Mouse (Mus musculus) limb, embryonic 15.5 days (tissue): ENCODE measurements at regions not wholly inside any gene's neighbourhood (a gene's known extent, or its start where the extent isn't known, plus 50 kb on each side); places are given as distances from the start of the nearest gene placed in this dataset.

Experiments used
- ATAC-seq: fragments of 200-750 bp; cut with Nextera tagmentation; 2 replicates; pipeline ENCODE4 v1.8.0; 2017; ENCODE audit warnings: low read depth, moderate TSS enrichment; ENCODE audit not compliant: insufficient number of reproducible peaks, low FRiP score, low TSS enrichment
- H3K27ac ChIP-seq: fragments of 300-500 bp; sonication (generic); 2 replicates; pipeline ENCODE4 v1.5.1; 2015; ENCODE audit warnings: moderate library complexity, mild to moderate bottlenecking, inconsistent platforms
- H3K27me3 ChIP-seq: fragments of 300-500 bp; sonication (generic); 2 replicates; pipeline ENCODE4 v1.6.1; 2015; ENCODE audit warnings: inconsistent platforms
- H3K36me3 ChIP-seq: fragments of 300-500 bp; sonication (generic); 2 replicates; pipeline ENCODE4 v1.6.1; 2015; ENCODE audit warnings: inconsistent platforms
- H3K4me1 ChIP-seq: fragments of 300-500 bp; sonication (generic); 2 replicates; pipeline ENCODE4 v1.6.1; 2015; ENCODE audit warnings: inconsistent platforms
- H3K4me2 ChIP-seq: fragments of 300-500 bp; sonication (generic); 2 replicates; pipeline ENCODE4 v1.6.1; 2015; ENCODE audit warnings: mild to moderate bottlenecking, inconsistent platforms
- H3K4me3 ChIP-seq: fragments of 300-500 bp; sonication (generic); 2 replicates; pipeline ENCODE4 v1.5.1; 2015; ENCODE audit warnings: mild to moderate bottlenecking, inconsistent platforms
- H3K9ac ChIP-seq: fragments of 300-500 bp; sonication (generic); 2 replicates; pipeline ENCODE4 v1.6.1; 2015; ENCODE audit warnings: inconsistent platforms
- H3K9me3 ChIP-seq: fragments of 300-500 bp; sonication (generic); 2 replicates; pipeline ENCODE4 v1.6.1; 2016; ENCODE audit warnings: inconsistent platforms
- WGBS: fragments of 180-500 bp; shearing (Covaris S2); methylation state at CpG from one replicate; pipeline ENCODE4 v1.1.7; 2015; 5-methylcytosine and 5-hydroxymethylcytosine counted together

DNA sequence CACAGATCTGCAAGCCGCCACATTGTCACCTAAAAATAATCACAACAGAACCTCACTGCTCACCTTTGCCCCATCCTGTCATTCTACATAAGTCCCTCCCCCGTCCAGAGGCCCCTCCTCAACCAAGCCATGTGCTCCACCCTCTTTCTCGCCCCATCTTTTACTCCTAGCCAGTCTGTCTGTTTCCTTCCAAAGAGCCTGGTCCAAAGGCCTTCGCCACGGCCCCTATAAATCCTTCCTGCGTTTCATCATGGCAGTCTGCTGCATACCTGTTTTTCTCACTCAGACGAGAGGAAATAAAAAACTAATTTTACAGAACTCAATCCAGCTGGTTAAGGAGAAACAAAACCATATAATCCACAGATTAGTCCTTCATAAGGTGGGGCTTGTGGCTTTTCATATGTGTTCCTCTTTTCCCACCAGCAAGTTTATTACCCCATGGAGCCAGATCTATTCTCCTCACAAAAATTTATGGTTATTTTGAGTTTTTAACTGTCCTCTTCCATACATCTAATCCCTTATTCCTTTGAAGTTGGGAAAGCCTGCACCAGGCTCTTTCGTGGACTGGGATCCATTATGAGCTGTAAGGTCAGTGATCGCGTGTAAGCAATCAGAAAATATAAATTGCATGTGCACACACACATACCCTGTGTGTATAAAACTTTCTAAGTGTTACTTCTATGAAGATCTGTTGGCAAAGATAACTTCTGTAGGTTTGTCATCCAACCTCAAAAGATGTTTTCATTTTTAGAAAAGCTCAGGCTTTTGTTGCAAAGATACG lies 236.9 kb upstream of the Rsrc1 start:
- Histone ChIP-seq H3K27me3 (peaks cover 46% of the 10 kb centered on the region), H3K9me3 (no peaks in the 10 kb centered on the region), H3K4me3 (no peak overlapping the region), H3K9ac (no peak overlapping the region), H3K27ac (no peak overlapping the region), H3K4me2 (no peak overlapping the region), H3K36me3 (no peaks in the 10 kb centered on the region), H3K4me1 (peaks cover 22% of the 10 kb centered on the region; the same call in 1 of the 2 replicates)
- 38% methylated on average over 11 of the region's 11 CpGs for WGBS
- peak; percentile 63; the same call in 1 of the 2 replicates for ATAC-seq

GRCm38 (mm10) chr3:66746373-66747072 lies 234.7 kb upstream of the Rsrc1 start:
- peaks cover 11% of the 10 kb centered on the region; the same call in 1 of the 2 replicates for H3K4me1 ChIP-seq
- no peak for ATAC-seq
- 44% methylated on average over 19 of the region's 19 CpGs for WGBS
- H3K27me3 ChIP-seq: peaks cover 37% of the 10 kb centered on the region
- no peak overlapping the region for H3K4me3 ChIP-seq
- no peaks in the 10 kb centered on the region for H3K9me3 ChIP-seq
- H3K9ac ChIP-seq: no peak overlapping the region
- no peak overlapping the region for H3K27ac ChIP-seq
- H3K36me3 ChIP-seq: no peaks in the 10 kb centered on the region
- peak overlapping the region; percentile 19; the same call in 1 of the 2 replicates for H3K4me2 ChIP-seq

- Histone ChIP-seq H3K27ac (no peak overlapping the region), H3K4me3 (no peak overlapping the region), H3K9ac (no peak overlapping the region), H3K4me1 (peaks cover 11% of the 10 kb centered on the region; the same call in 1 of the 2 replicates), H3K36me3 (no peaks in the 10 kb centered on the region), H3K4me2 (peak overlapping the region; percentile 19; the same call in 1 of the 2 replicates), H3K27me3 (peaks cover 34% of the 10 kb centered on the region), H3K9me3 (no peaks in the 10 kb centered on the region)
- WGBS: 31% methylated on average over 20 of the region's 20 CpGs
- ATAC-seq: no peak
These were observed 234.0 kb upstream of the Rsrc1 start for GRCm38 (mm10) chr3:66747073-66747710.

DNA sequence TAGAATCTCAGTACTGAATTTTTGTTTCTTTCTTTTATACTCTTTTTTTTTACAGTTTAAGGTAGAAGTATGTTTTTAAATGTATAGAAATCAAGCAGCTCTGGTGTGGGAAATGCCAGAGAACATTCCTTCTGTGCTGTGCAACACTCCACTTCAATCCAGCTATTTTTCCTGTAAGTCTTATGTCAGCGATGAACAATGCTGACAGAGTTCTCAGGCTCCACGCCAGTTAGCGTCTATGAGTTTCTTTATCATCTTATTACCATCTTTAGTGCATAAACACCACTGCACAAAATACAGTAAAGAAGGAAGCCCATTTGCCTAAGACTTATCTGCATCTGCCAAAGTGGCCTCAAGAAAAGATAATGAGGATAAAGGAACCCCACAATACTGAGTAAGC lies 223.0 kb upstream of the Rsrc1 start:
- ATAC-seq: no peak
- WGBS: 68% methylated on average over 3 of the region's 3 CpGs
- no peak overlapping the region for H3K9ac ChIP-seq

DNA sequence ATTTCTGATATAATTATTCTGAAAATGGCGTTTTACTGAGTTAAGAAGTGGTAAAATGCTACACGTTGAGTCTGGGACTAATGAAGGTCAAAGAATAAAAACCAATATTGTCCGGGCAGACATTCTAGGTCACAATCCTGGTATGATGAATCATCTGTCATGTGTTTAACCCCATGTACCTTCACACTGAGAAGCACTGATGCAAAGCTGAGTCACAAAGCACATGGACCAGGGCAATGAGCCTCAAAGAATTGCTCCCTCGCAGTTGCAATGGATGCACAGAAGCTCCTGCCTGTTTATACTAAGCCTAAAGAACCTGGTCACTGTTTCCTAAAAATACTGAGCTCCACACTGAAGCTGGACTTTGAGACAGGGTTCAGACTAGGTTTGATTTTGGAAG lies 221.3 kb upstream of the Rsrc1 start:
- WGBS: 83% methylated on average over 4 of the region's 4 CpGs
- Histone ChIP-seq H3K27ac (no peak overlapping the region), H3K4me3 (no peak overlapping the region), H3K4me2 (no peak overlapping the region), H3K36me3 (no peaks in the 10 kb centered on the region), H3K9ac (no peak overlapping the region), H3K27me3 (no peaks in the 10 kb centered on the region), H3K4me1 (no peaks in the 10 kb centered on the region), H3K9me3 (no peaks in the 10 kb centered on the region)
- ATAC-seq: no peak

More for the DNA sequence above, 223.0 kb upstream of the Rsrc1 start:
- Histone ChIP-seq H3K27ac (no peak overlapping the region), H3K36me3 (no peaks in the 10 kb centered on the region), H3K9me3 (no peaks in the 10 kb centered on the region), H3K27me3 (no peaks in the 10 kb centered on the region), H3K4me2 (no peak overlapping the region), H3K4me1 (no peaks in the 10 kb centered on the region), H3K4me3 (no peak overlapping the region)

DNA sequence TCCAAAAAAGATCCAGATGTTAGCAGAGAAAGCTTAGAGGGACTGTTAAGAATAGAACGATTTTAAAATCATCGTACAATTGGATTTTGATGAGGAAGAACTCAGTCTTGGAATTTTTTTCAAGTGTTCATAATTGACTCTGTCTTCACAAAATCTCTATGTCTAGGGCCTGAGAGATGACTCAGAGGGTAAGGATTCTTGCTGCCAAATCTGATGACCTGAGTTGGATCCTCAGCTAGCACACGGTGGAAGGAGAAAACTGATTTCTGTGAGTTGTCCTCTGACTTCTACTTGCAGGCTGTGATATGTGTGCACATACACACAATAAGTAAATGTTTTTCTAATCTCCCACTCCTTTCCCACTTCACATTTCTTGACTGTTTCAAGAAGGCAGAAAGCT lies 218.7 kb upstream of the Rsrc1 start:
- no peaks in the 10 kb centered on the region for H3K9me3 ChIP-seq
- H3K4me2 ChIP-seq: no peak overlapping the region
- ATAC-seq: no peak
- 75% methylated on average over 3 of the region's 3 CpGs for WGBS
- H3K27ac ChIP-seq: no peak overlapping the region
- no peaks in the 10 kb centered on the region for H3K4me1 ChIP-seq
- no peak overlapping the region for H3K4me3 ChIP-seq
- no peak overlapping the region for H3K9ac ChIP-seq
- no peaks in the 10 kb centered on the region for H3K27me3 ChIP-seq
- H3K36me3 ChIP-seq: no peaks in the 10 kb centered on the region

GRCm38 (mm10) chr3:66797351-66798010 lies 183.7 kb upstream of the Rsrc1 start:
- Histone ChIP-seq H3K9ac (no peak overlapping the region), H3K4me2 (no peak overlapping the region), H3K4me1 (0 out of 2 replicates have a peak, but pooled peaks cover 3% of the 10 kb centered on the region), H3K27ac (no peak overlapping the region), H3K27me3 (peaks cover 14% of the 10 kb centered on the region), H3K4me3 (no peak overlapping the region), H3K36me3 (no peaks in the 10 kb centered on the region), H3K9me3 (no peaks in the 10 kb centered on the region)
- no peak for ATAC-seq
- 53% methylated on average over 12 of the region's 12 CpGs for WGBS

GRCm38 (mm10) chr3:66798292-66798691 lies 182.9 kb upstream of the Rsrc1 start:
- no peak overlapping the region for H3K27ac ChIP-seq
- no peak overlapping the region for H3K4me3 ChIP-seq
- H3K4me2 ChIP-seq: no peak overlapping the region
- ATAC-seq: no peak
- H3K36me3 ChIP-seq: no peaks in the 10 kb centered on the region
- 0 out of 2 replicates have a peak, but pooled peaks cover 3% of the 10 kb centered on the region for H3K4me1 ChIP-seq
- H3K27me3 ChIP-seq: peaks cover 14% of the 10 kb centered on the region
- no peaks in the 10 kb centered on the region for H3K9me3 ChIP-seq
- H3K9ac ChIP-seq: no peak overlapping the region
- 32% methylated on average over 5 of the region's 5 CpGs for WGBS

- H3K27ac ChIP-seq: no peak overlapping the region
- H3K9ac ChIP-seq: no peak overlapping the region
- H3K4me3 ChIP-seq: no peak overlapping the region
- no peaks in the 10 kb centered on the region for H3K9me3 ChIP-seq
- WGBS: 87% methylated on average over 5 of the region's 5 CpGs
- no peak for ATAC-seq
- no peak overlapping the region for H3K4me2 ChIP-seq
- H3K27me3 ChIP-seq: peaks cover 7% of the 10 kb centered on the region
- H3K36me3 ChIP-seq: no peaks in the 10 kb centered on the region
- H3K4me1 ChIP-seq: 0 out of 2 replicates have a peak, but pooled peaks cover 3% of the 10 kb centered on the region
These were observed 178.7 kb upstream of the Rsrc1 start for GRCm38 (mm10) chr3:66802538-66802937.

DNA sequence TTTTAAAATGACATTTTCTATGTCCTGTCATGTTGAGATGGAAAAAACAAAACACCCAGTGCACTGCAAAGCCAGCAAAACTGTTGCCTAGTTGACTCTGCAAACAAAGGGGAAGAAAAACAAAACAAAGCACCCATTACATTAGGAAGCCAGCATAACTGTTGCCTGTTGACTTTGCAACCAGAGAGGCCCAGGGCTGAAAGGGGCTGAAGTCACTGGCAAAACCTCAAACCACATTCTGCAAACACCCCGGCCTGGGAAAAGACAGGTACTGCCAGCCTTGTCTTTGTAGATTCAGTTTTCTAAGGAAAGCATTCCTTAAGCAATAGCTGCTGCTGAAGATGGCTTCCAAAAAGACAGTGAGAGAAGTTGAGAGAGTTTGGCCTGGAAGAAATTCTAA lies 175.0 kb upstream of the Rsrc1 start:
- H3K4me3 ChIP-seq: no peak overlapping the region
- H3K4me1 ChIP-seq: no peaks in the 10 kb centered on the region
- H3K36me3 ChIP-seq: no peaks in the 10 kb centered on the region
- 48% methylated on average over 1 of the region's 1 CpGs for WGBS
- no peak for ATAC-seq
- H3K9ac ChIP-seq: no peak overlapping the region
- no peaks in the 10 kb centered on the region for H3K9me3 ChIP-seq
- H3K27me3 ChIP-seq: peaks cover 5% of the 10 kb centered on the region; the same call in 1 of the 2 replicates
- no peak overlapping the region for H3K27ac ChIP-seq
- no peak overlapping the region for H3K4me2 ChIP-seq

DNA sequence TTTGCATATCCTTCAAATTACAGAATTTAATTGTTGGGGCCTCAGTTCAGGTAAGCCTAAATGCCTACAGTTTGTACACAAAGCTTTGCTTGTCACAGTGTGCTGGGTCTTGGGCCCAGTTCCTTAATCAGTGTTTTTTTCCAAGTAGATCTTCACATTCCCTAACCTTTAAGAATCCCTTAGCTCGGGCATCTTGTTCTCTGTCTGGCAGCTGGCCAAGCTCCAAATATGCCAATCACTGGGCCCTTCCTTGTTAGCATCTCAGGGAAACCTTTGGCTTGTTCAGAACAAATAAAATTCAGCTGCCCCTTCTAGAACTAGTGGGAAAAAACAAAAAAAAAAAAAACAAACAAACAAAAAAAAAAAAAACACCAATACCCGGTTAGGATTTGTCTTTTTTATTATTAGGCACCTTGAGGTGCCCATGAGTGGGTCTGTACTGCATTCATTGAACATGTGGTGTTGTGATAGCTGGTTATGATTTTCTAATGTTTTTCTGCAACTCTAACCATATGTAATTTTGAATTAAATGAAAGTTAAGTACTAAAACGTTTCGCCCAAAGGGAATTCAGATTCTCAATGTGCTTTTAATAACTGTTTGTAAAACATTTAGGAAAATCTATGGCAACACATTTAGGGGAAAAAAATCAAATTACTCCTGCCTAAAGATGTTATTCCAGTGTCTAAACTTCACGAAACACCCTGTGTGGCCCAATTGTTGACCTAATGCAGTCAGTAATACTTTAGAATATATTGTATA lies 168.3 kb upstream of the Rsrc1 start:
- Histone ChIP-seq H3K27ac (no peak overlapping the region), H3K4me3 (no peak overlapping the region), H3K9ac (no peak overlapping the region), H3K4me1 (no peaks in the 10 kb centered on the region), H3K36me3 (no peaks in the 10 kb centered on the region), H3K9me3 (no peaks in the 10 kb centered on the region), H3K4me2 (no peak overlapping the region), H3K27me3 (no peaks in the 10 kb centered on the region)
- no peak for ATAC-seq
- 52% methylated on average over 5 of the region's 5 CpGs for WGBS
